Comparison of ENCODE assay signal across 21 mouse cellular contexts in the genomic region with DNA sequence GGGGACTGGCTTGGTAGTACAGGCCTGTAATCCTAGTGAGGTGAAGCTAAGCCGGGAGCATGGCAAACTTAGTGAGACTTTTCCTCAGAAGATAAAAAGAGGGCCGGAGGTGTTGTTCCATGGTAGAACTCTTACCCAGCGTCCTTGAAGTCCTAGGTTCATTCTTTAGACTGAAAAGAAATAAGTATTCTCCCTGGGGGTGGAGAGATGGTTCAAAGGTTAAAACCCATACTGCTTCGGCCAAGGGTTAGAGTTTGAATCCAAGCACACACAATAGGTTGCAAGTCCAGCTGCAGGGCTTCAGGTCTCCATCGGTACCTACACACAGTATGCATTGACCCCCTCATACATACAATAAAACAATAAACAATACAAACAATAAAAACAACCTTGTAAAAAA. TPM values are rescaled to one million over a fixed set of nuclear protein-coding genes. Genes with fewer than 3 reads are reported as not detected.
DNase-seq lines count a peak whose midpoint lies in the region.
"Had no signal": no experiment of that assay in that cellular context is flagged by ENCODE, and none has a peak within 500 bp of the region (broad histone marks: within the 10 kb centered on the region; RNA-seq: fewer than 3 reads in every experiment).

No protein-coding gene starts in this region.

- DNase-seq in kidney, adult 9 months, result peak; percentile 68
- no peak for DNase-seq in kidney, adult 18-20 months
- DNase-seq in yolk sac, embryonic 10.5 days (ENCODE audit: low spot score), result peak; percentile 36
- DNase-seq in limb, embryonic 10.5 days (ENCODE audit: low spot score), result no peak
- no peak for DNase-seq in spleen, postnatal 36 days (ENCODE audit: low spot score in 2 of 2)
- DNase-seq: adrenal gland, adult 2 months; adrenal gland, postnatal 10 days; adrenal gland, postnatal 25 days; cerebellum, adult 11-12 months; cerebellum, adult 2 months; cerebellum, adult 9-10 months; cerebellum, postnatal 10 days; cerebellum, postnatal 25 days had no signal

- no peaks in the 10 kb centered on the region for H3K9me3 ChIP-seq in limb, embryonic 10.5 days (replicated peaks)
- H3K9me3 ChIP-seq: embryonic facial prominence, embryonic 13.5 days; embryonic facial prominence, embryonic 15.5 days; forebrain, embryonic 10.5 days; forebrain, embryonic 12.5 days had no signal

- peaks cover 12% of the 10 kb centered on the region for H3K36me3 ChIP-seq in limb, embryonic 10.5 days
- H3K36me3 ChIP-seq: embryonic facial prominence, embryonic 13.5 days; embryonic facial prominence, embryonic 15.5 days; forebrain, embryonic 12.5 days; G1E had no signal

- H3K27me3 ChIP-seq in limb, embryonic 10.5 days (ENCODE audit: low read depth, poor library complexity, severe bottlenecking), result no peaks in the 10 kb centered on the region
- H3K27me3 ChIP-seq: embryonic facial prominence, embryonic 13.5 days; embryonic facial prominence, embryonic 15.5 days; forebrain, embryonic 12.5 days; Patski had no signal

- H3K27ac ChIP-seq in brown adipose tissue, adult 24 weeks (replicated peaks; ENCODE audit: low read depth, low read length), result 0 out of 2 replicates have a peak overlapping the region, but pooled peaks have one; percentile 28
- no peak overlapping the region for H3K27ac ChIP-seq in limb, embryonic 10.5 days
- H3K27ac ChIP-seq: embryonic facial prominence, embryonic 13.5 days; embryonic facial prominence, embryonic 15.5 days; forebrain, embryonic 10.5 days; forebrain, embryonic 12.5 days had no signal

- 93% methylated on average over 5 of the region's 5 CpGs for WGBS in limb, embryonic 10.5 days

- H3K4me1 ChIP-seq in brown adipose tissue, adult 24 weeks (ENCODE audit: control insufficient read depth, insufficient read depth, insufficient read length, low read length), result peaks cover 39% of the 10 kb centered on the region
- peaks cover 25% of the 10 kb centered on the region for H3K4me1 ChIP-seq in limb, embryonic 10.5 days
- H3K4me1 ChIP-seq: embryonic facial prominence, embryonic 15.5 days; forebrain, embryonic 12.5 days had no signal

- H3K4me3 ChIP-seq in brown adipose tissue, adult 24 weeks (ENCODE audit: insufficient read depth, low read depth, low read length), result no peak overlapping the region
- H3K4me3 ChIP-seq in limb, embryonic 10.5 days, result no peak overlapping the region
- H3K4me3 ChIP-seq: embryonic facial prominence, embryonic 13.5 days; embryonic facial prominence, embryonic 15.5 days; erythroblast, embryonic 14.5 days; forebrain, embryonic 10.5 days; forebrain, embryonic 12.5 days had no signal

RNA-seq across cellular contexts. Expression of a gene that starts 10.3 kb away (rescaled TPM):
- 23.0 and 31.6 TPM in 2 replicates for polyA plus RNA-seq in brown adipose tissue, adult 24 weeks (2012; ENCODE audit: insufficient read depth, insufficient read length, missing spikeins)
- 40.3 and 42.8 TPM in 2 replicates for polyA plus RNA-seq in limb, embryonic 10.5 days (2016; fragmentation: Nextera tagmentation; extraction: Ambion mirVana)
- polyA plus RNA-seq: erythroblast, embryonic 14.5 days; G1E had no signal

Comparison
In these comparisons a context has a peak if more than half of its experiments do, and no peak if none do; other contexts are left out.
1. DNase-seq: peak in kidney, adult 9 months (single experiment) and yolk sac, embryonic 10.5 days (single experiment); none in kidney, adult 18-20 months (single experiment), limb, embryonic 10.5 days (single experiment) and spleen, postnatal 36 days (0 of 2).